Mouse (Mus musculus) heart, postnatal 0 days (tissue): ENCODE results near the gene Slc25a10. TPM values are rescaled to one million over a fixed set of nuclear protein-coding genes. Genes with fewer than 3 reads are reported as not detected.

Experiments
- ATAC-seq: fragments of 200-750 bp; cut with Nextera tagmentation; 2 replicates; pipeline ENCODE4 v1.8.0; 2017; ENCODE audit warnings: low read depth, moderate number of reproducible peaks, moderate library complexity; ENCODE audit not compliant: insufficient read depth
- DNase-seq: peaks from one replicate; pipeline ENCODE4 v3.0.0-alpha.2; 2016; ENCODE audit warnings: low spot score
- H3K27ac ChIP-seq: fragments of 300-500 bp; sonication (generic); 2 replicates; pipeline ENCODE4 v1.5.1; 2014; ENCODE audit warnings: low read depth, mild to moderate bottlenecking
- H3K27me3 ChIP-seq: fragments of 300-500 bp; sonication (generic); 2 replicates; pipeline ENCODE4 v1.6.1; 2014; ENCODE audit warnings: low read length, mixed read lengths; ENCODE audit not compliant: control insufficient read depth, insufficient read depth
- H3K36me3 ChIP-seq: fragments of 300-500 bp; sonication (generic); replicated peaks from 2 replicates; pipeline ENCODE4 v1.6.1; 2014; ENCODE audit warnings: low read length, mixed read lengths; ENCODE audit not compliant: control insufficient read depth, insufficient read depth
- H3K4me1 ChIP-seq: fragments of 300-500 bp; sonication (generic); 2 replicates; pipeline ENCODE4 v1.6.1; 2014; ENCODE audit warnings: antibody characterized with exemption; ENCODE audit not compliant: control insufficient read depth, insufficient read depth
- H3K4me2 ChIP-seq: fragments of 300-500 bp; sonication (generic); 2 replicates; pipeline ENCODE4 v1.6.1; 2014; ENCODE audit warnings: low read depth, mild to moderate bottlenecking, low read length, moderate library complexity
- H3K4me3 ChIP-seq: fragments of 300-500 bp; sonication (generic); 2 replicates; pipeline ENCODE4 v1.5.1; 2014; ENCODE audit warnings: low read depth, low read length
- H3K9ac ChIP-seq: fragments of 300-500 bp; sonication (generic); replicated peaks from 2 replicates; pipeline ENCODE4 v1.6.1; 2014; ENCODE audit warnings: low read depth, low read length, mixed read lengths
- H3K9me3 ChIP-seq: fragments of 300-500 bp; sonication (generic); replicated peaks from 2 replicates; pipeline ENCODE4 v1.6.1; 2016; ENCODE audit warnings: low read length; ENCODE audit not compliant: control insufficient read depth
- CTCF ChIP-seq: IDR thresholded peaks from 2 replicates; pipeline ENCODE4 v1.5.1; 2016; ENCODE audit warnings: antibody characterized with exemption, control low read depth, low read depth
- EP300 ChIP-seq: IDR thresholded peaks from 2 replicates; pipeline ENCODE4 v1.6.1; 2016; ENCODE audit warnings: antibody characterized with exemption, low read depth
- WGBS: fragments of 180-500 bp; shearing (Covaris S2); extraction: QIAGEN DNeasy Blood & Tissue Kit; methylation state at CpG from one replicate; pipeline ENCODE4 v1.1.7; 2014; 5-methylcytosine and 5-hydroxymethylcytosine counted together
- polyA plus RNA-seq: library from polyadenylated mRNA; unstranded; fragments of >200 nt; fragmentation: Nextera tagmentation; extraction: Ambion mirVana; gene quantifications from 2 replicates; pipeline ENCODE4 v1.2.1, GENCODE M21; 2015
- total RNA-seq: library from RNA; depleted of rRNA; stranded (reverse); fragments of >200 nt; gene quantifications from 2 replicates; pipeline ENCODE4 v1.2.3, GENCODE M21; 2014; ENCODE audit warnings: low replicate concordance

Gene Slc25a10
- total and polyA plus RNA-seq, 2 experiments from 2014 or later: 33.8 to 74.3 TPM

GRCm38 (mm10) chr11:120520967-120521540, 29.4 kb downstream of the Slc25a10 start:
- H3K27me3 ChIP-seq: no peaks in the 10 kb centered on the region
- H3K9ac ChIP-seq: no peak overlapping the region; the same call in 1 of the 2 replicates
- no peaks in the 10 kb centered on the region for H3K9me3 ChIP-seq
- TF ChIP-seq CTCF (no peak), EP300 (no peak)
- ATAC-seq (peak; percentile 50), DNase-seq (no peak)
- peaks cover 15% of the 10 kb centered on the region for H3K4me1 ChIP-seq
- no peaks in the 10 kb centered on the region for H3K36me3 ChIP-seq
- H3K4me2 ChIP-seq: no peak overlapping the region
- H3K4me3 ChIP-seq: no peak overlapping the region
- peak overlapping the region; percentile 84 for H3K27ac ChIP-seq
- 38% methylated on average over 5 of the region's 5 CpGs for WGBS

GRCm38 (mm10) chr11:120522581-120522980, 30.9 kb downstream of the Slc25a10 start:
- Histone ChIP-seq H3K4me1 (peaks cover 15% of the 10 kb centered on the region), H3K9ac (no peak overlapping the region), H3K27ac (no peak overlapping the region), H3K4me3 (no peak overlapping the region), H3K4me2 (no peak overlapping the region), H3K9me3 (no peaks in the 10 kb centered on the region), H3K36me3 (no peaks in the 10 kb centered on the region), H3K27me3 (no peaks in the 10 kb centered on the region)
- ATAC-seq: no peak
- WGBS: 83% methylated on average over 8 of the region's 8 CpGs
- no peak for TF ChIP-seq CTCF
- TF ChIP-seq EP300: no peak
- DNase-seq: no peak

GRCm38 (mm10) chr11:120525959-120526358, 34.3 kb downstream of the Slc25a10 start:
- no peak for TF ChIP-seq EP300
- no peak for TF ChIP-seq CTCF
- ATAC-seq: no peak
- H3K4me2 ChIP-seq: no peak overlapping the region
- H3K4me3 ChIP-seq: no peak overlapping the region
- H3K9me3 ChIP-seq: no peaks in the 10 kb centered on the region
- peaks cover 5% of the 10 kb centered on the region for H3K4me1 ChIP-seq
- 63% methylated on average over 2 of the region's 2 CpGs for WGBS
- peaks cover 32% of the 10 kb centered on the region for H3K27me3 ChIP-seq
- no peak overlapping the region for H3K27ac ChIP-seq
- no peak overlapping the region for H3K9ac ChIP-seq
- DNase-seq: no peak
- H3K36me3 ChIP-seq: no peaks in the 10 kb centered on the region

- H3K9ac ChIP-seq: no peak overlapping the region
- H3K27me3 ChIP-seq: peaks cover 51% of the 10 kb centered on the region
Observed at GRCm38 (mm10) chr11:120527690-120528354, 36.2 kb downstream of the Slc25a10 start.

GRCm38 (mm10) chr11:120528903-120529302, 37.3 kb downstream of the Slc25a10 start:
- Histone ChIP-seq H3K4me2 (no peak overlapping the region), H3K36me3 (no peaks in the 10 kb centered on the region), H3K4me3 (no peak overlapping the region), H3K9me3 (no peaks in the 10 kb centered on the region), H3K27me3 (peaks cover 60% of the 10 kb centered on the region), H3K4me1 (peaks cover 7% of the 10 kb centered on the region), H3K9ac (no peak overlapping the region), H3K27ac (no peak overlapping the region)
- WGBS: 58% methylated on average over 4 of the region's 4 CpGs
- ATAC-seq: no peak
- TF ChIP-seq CTCF: no peak
- no peak for TF ChIP-seq EP300
- DNase-seq: no peak

More at GRCm38 (mm10) chr11:120527690-120528354, 36.2 kb downstream of the Slc25a10 start:
- Histone ChIP-seq H3K36me3 (no peaks in the 10 kb centered on the region), H3K9me3 (no peaks in the 10 kb centered on the region), H3K4me3 (no peak overlapping the region), H3K27ac (no peak overlapping the region), H3K4me2 (no peak overlapping the region), H3K4me1 (peaks cover 7% of the 10 kb centered on the region)
- DNase-seq (no peak), ATAC-seq (no peak)
- TF ChIP-seq CTCF: no peak
- no peak for TF ChIP-seq EP300
- WGBS: 73% methylated on average over 9 of the region's 9 CpGs
